24 mouse cellular contexts compared by ENCODE assay signal in the genomic region with DNA sequence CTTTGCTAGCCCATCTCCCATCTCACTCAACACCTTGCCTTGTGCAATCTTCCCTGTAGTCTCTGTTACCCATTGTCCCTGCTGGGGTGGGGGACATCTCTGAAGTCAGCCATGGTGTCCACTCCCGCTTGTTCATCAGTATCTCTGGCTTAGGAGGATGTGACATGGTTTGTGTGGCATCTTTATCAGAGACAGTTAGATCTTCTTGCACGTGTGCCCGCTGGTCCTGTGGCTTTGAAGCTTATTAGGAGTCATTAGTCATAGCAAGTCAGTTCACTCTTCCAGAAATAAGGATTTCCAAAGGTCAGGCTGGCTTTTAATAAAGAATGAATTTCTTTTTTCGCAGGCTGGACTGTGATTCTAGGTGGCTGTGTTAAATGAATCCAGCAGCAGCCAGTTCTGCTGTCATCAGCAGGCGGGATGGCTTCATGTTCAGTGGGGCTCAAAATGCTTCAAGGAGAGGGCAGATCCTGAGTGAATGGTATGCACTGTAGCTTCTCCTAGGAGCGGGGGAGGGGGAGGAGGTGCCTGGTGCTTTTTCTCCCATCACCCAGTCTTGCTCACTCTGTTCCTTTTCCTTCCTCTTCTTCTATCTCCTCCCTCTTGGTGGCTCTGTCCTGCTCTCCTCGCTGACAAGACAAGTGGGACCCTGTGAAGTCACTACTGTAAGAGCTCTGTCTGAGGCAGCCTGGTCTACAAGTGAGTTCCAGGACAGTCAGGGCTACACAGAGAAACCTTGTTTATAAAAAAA.
DNase-seq lines count a peak whose midpoint lies in the region; ATAC-seq and TF ChIP-seq lines count a peak whose summit lies in the region.
"Had no signal": no experiment of that assay in that cellular context is flagged by ENCODE, and none has a peak within 500 bp of the region (broad histone marks: within the 10 kb centered on the region; RNA-seq: fewer than 3 reads in every experiment).

No protein-coding gene starts in this region.

- H3K9ac ChIP-seq in heart, embryonic 12.5 days = no peak overlapping the region
- no peak overlapping the region for H3K9ac ChIP-seq in midbrain, embryonic 13.5 days (replicated peaks)
- peak overlapping the region; percentile 35; the same call in 1 of the 2 replicates for H3K9ac ChIP-seq in liver, embryonic 13.5 days
- H3K9ac ChIP-seq in intestine, postnatal 0 days (ENCODE audit: low read depth, low read length) = no peak overlapping the region
- H3K9ac ChIP-seq: forebrain, embryonic 15.5 days; hindbrain, embryonic 14.5 days; limb, embryonic 13.5 days; lung, embryonic 14.5 days; neural tube, embryonic 15.5 days had no signal

- 40% methylated on average over 7 of the region's 7 CpGs for WGBS in heart, embryonic 10.5 days
- 44% methylated on average over 7 of the region's 7 CpGs for WGBS in heart, embryonic 12.5 days
- 62% methylated on average over 7 of the region's 7 CpGs for WGBS in midbrain, embryonic 13.5 days
- WGBS in midbrain, embryonic 10.5 days = 71% methylated on average over 7 of the region's 7 CpGs
- 40% methylated on average over 7 of the region's 7 CpGs for WGBS in liver, embryonic 13.5 days (ENCODE audit: insufficient replicate concordance)
- WGBS in intestine, postnatal 0 days = 66% methylated on average over 7 of the region's 7 CpGs

- no peaks in the 10 kb centered on the region for H3K36me3 ChIP-seq in heart, embryonic 10.5 days
- no peaks in the 10 kb centered on the region for H3K36me3 ChIP-seq in heart, embryonic 12.5 days
- H3K36me3 ChIP-seq in midbrain, embryonic 13.5 days = no peaks in the 10 kb centered on the region
- no peaks in the 10 kb centered on the region for H3K36me3 ChIP-seq in midbrain, embryonic 10.5 days
- H3K36me3 ChIP-seq in liver, embryonic 13.5 days = no peaks in the 10 kb centered on the region
- no peaks in the 10 kb centered on the region for H3K36me3 ChIP-seq in intestine, postnatal 0 days (ENCODE audit: control insufficient read depth, insufficient read depth)
- H3K36me3 ChIP-seq: embryonic facial prominence, embryonic 10.5 days; forebrain, embryonic 15.5 days; limb, embryonic 13.5 days; neural tube, embryonic 15.5 days had no signal

- no peak for ATAC-seq in heart, embryonic 12.5 days (ENCODE audit: insufficient number of reproducible peaks, low FRiP score)
- no peak for ATAC-seq in midbrain, embryonic 13.5 days
- ATAC-seq in liver, embryonic 13.5 days (ENCODE audit: low read depth) = no peak
- no peak for ATAC-seq in cerebellum, adult (ENCODE audit: insufficient number of reproducible peaks, low FRiP score, low TSS enrichment)
- ATAC-seq in intestine, postnatal 0 days = no peak
- ATAC-seq: forebrain, embryonic 15.5 days had no signal

- H3K4me2 ChIP-seq in heart, embryonic 12.5 days = no peak overlapping the region
- H3K4me2 ChIP-seq in midbrain, embryonic 13.5 days (replicated peaks) = no peak overlapping the region
- H3K4me2 ChIP-seq in liver, embryonic 13.5 days = peak overlapping the region; percentile 82
- no peak overlapping the region for H3K4me2 ChIP-seq in intestine, postnatal 0 days (replicated peaks; ENCODE audit: low read depth)
- H3K4me2 ChIP-seq: forebrain, embryonic 15.5 days; hindbrain, embryonic 14.5 days; limb, embryonic 13.5 days; lung, embryonic 14.5 days; neural tube, embryonic 15.5 days had no signal

- H3K27ac ChIP-seq in heart, embryonic 10.5 days = peak overlapping the region; percentile 36; the same call in 1 of the 2 replicates
- no peak overlapping the region for H3K27ac ChIP-seq in heart, embryonic 12.5 days (ENCODE audit: poor library complexity, severe bottlenecking)
- peak overlapping the region; percentile 4; the same call in 1 of the 2 replicates for H3K27ac ChIP-seq in midbrain, embryonic 13.5 days
- H3K27ac ChIP-seq in midbrain, embryonic 10.5 days (replicated peaks) = no peak overlapping the region
- H3K27ac ChIP-seq in liver, embryonic 13.5 days = peak overlapping the region; percentile 88
- no peak overlapping the region for H3K27ac ChIP-seq in intestine, postnatal 0 days (ENCODE audit: low read depth, low read length)
- H3K27ac ChIP-seq: embryonic facial prominence, embryonic 10.5 days; forebrain, embryonic 15.5 days; hindbrain, embryonic 14.5 days; limb, embryonic 13.5 days; neural tube, embryonic 15.5 days had no signal

- no peak for TF ChIP-seq CTCF in intestine, postnatal 0 days (IDR thresholded peaks at IDR 0.05; ENCODE audit: low read depth)

- H3K9me3 ChIP-seq in heart, embryonic 10.5 days = no peaks in the 10 kb centered on the region
- H3K9me3 ChIP-seq in heart, embryonic 12.5 days (replicated peaks) = peaks cover 4% of the 10 kb centered on the region; the same call in 1 of the 2 replicates
- no peaks in the 10 kb centered on the region for H3K9me3 ChIP-seq in midbrain, embryonic 13.5 days
- H3K9me3 ChIP-seq in midbrain, embryonic 10.5 days (replicated peaks) = no peaks in the 10 kb centered on the region
- no peaks in the 10 kb centered on the region for H3K9me3 ChIP-seq in liver, embryonic 13.5 days (replicated peaks)
- no peaks in the 10 kb centered on the region for H3K9me3 ChIP-seq in intestine, postnatal 0 days (ENCODE audit: control insufficient read depth)
- H3K9me3 ChIP-seq: embryonic facial prominence, embryonic 10.5 days; forebrain, embryonic 15.5 days; limb, embryonic 13.5 days; neural tube, embryonic 15.5 days had no signal

- H3K27me3 ChIP-seq in heart, embryonic 10.5 days (ENCODE audit: insufficient read depth, poor library complexity, severe bottlenecking) = peaks cover 10% of the 10 kb centered on the region; the same call in 1 of the 2 replicates
- no peaks in the 10 kb centered on the region for H3K27me3 ChIP-seq in heart, embryonic 12.5 days (replicated peaks)
- peaks cover 8% of the 10 kb centered on the region; the same call in 1 of the 2 replicates for H3K27me3 ChIP-seq in midbrain, embryonic 13.5 days
- H3K27me3 ChIP-seq in midbrain, embryonic 10.5 days (ENCODE audit: low read depth, poor library complexity, severe bottlenecking) = peaks cover 15% of the 10 kb centered on the region
- 0 out of 2 replicates have a peak, but pooled peaks cover 6% of the 10 kb centered on the region for H3K27me3 ChIP-seq in liver, embryonic 13.5 days
- H3K27me3 ChIP-seq in intestine, postnatal 0 days (replicated peaks; ENCODE audit: control insufficient read depth, insufficient read depth, low read length) = peaks cover 17% of the 10 kb centered on the region
- H3K27me3 ChIP-seq: forebrain, embryonic 15.5 days had no signal

- DNase-seq in heart, embryonic 10.5 days (ENCODE audit: low spot score) = no peak
- no peak for DNase-seq in midbrain, embryonic 10.5 days (ENCODE audit: low spot score)
- no peak for DNase-seq in liver, embryonic 13.5 days
- no peak for DNase-seq in urinary bladder, postnatal 10 days (ENCODE audit: low spot score)
- DNase-seq: adrenal gland, postnatal 10 days; cerebellum, adult 9-10 months; gastrocnemius, postnatal 10 days; heart, postnatal 36 days; kidney, adult 8-10 months; kidney, postnatal 36 days; lung, embryonic 14.5 days; lung, postnatal 36 days; thymus, adult 2 months; thymus, postnatal 4 days had no signal

- peaks cover 37% of the 10 kb centered on the region for H3K4me1 ChIP-seq in heart, embryonic 10.5 days
- peaks cover 33% of the 10 kb centered on the region for H3K4me1 ChIP-seq in heart, embryonic 12.5 days (replicated peaks)
- H3K4me1 ChIP-seq in midbrain, embryonic 13.5 days (replicated peaks) = no peaks in the 10 kb centered on the region; the same call in 1 of the 2 replicates
- peaks cover 24% of the 10 kb centered on the region for H3K4me1 ChIP-seq in midbrain, embryonic 10.5 days
- H3K4me1 ChIP-seq in liver, embryonic 13.5 days (replicated peaks) = peaks cover 84% of the 10 kb centered on the region
- H3K4me1 ChIP-seq in intestine, postnatal 0 days (replicated peaks; ENCODE audit: control insufficient read depth, insufficient read depth, low read length) = no peaks in the 10 kb centered on the region
- H3K4me1 ChIP-seq: forebrain, embryonic 15.5 days had no signal

- H3K4me3 ChIP-seq in heart, embryonic 10.5 days = no peak overlapping the region
- no peak overlapping the region for H3K4me3 ChIP-seq in heart, embryonic 12.5 days
- H3K4me3 ChIP-seq in midbrain, embryonic 13.5 days (replicated peaks) = no peak overlapping the region
- H3K4me3 ChIP-seq in midbrain, embryonic 10.5 days = no peak overlapping the region
- H3K4me3 ChIP-seq in liver, embryonic 13.5 days (replicated peaks) = no peak overlapping the region
- no peak overlapping the region for H3K4me3 ChIP-seq in intestine, postnatal 0 days (ENCODE audit: low read depth, low read length)
- H3K4me3 ChIP-seq: embryonic facial prominence, embryonic 10.5 days; forebrain, embryonic 15.5 days; limb, embryonic 13.5 days; megakaryocyte, embryonic 14.5 days; neural tube, embryonic 15.5 days had no signal

Comparison
In these comparisons a context has a peak if more than half of its experiments do, and no peak if none do; other contexts are left out.
1. H3K27ac ChIP-seq: peak in heart, embryonic 10.5 days (single experiment), midbrain, embryonic 13.5 days (single experiment) and liver, embryonic 13.5 days (single experiment); none in heart, embryonic 12.5 days (single experiment), midbrain, embryonic 10.5 days (single experiment) and intestine, postnatal 0 days (single experiment).